Mouse (Mus musculus): ENCODE data around the gene Dqx1. TPM values are rescaled to one million over a fixed set of nuclear protein-coding genes. Genes with fewer than 3 reads are reported as not detected.

The Dqx1 gene
- polyA plus RNA-seq, 1 experiment = 48.6 TPM

DNA sequence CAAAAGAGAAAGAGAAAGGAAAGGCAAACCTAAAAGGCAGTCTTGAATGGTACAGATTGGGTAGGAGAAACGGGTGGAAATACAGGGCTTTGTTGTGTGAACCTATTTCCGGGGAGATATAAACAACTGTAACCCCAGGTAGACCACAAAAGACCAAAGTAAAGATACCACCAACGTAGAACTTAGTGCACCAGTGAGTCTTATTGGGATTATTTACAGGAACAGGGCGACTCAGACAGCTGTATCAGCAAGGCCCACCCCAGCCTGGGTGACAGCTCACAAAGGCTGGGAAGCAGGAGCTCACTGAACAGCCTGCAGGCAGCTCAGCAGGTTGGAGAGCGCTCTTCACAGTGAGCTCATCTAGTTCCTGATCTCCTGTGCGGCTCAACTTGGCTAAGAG lies 38.3 kb downstream of the Dqx1 start:
- TF ChIP-seq CTCF (IDR thresholded peaks at IDR 0.05; ENCODE audit: extremely low read depth, insufficient read length, insufficient replicate concordance, low read depth, low read length) (no peak), POLR2A (IDR thresholded peaks at IDR 0.05; ENCODE audit: low read depth, low read length) (no peak)
- no peak overlapping the region for H3K4me3 ChIP-seq (ENCODE audit: low read depth, low read length)
- H3K27me3 ChIP-seq (ENCODE audit: control insufficient read depth, insufficient read depth, low read length) = no peaks in the 10 kb centered on the region
- H3K4me1 ChIP-seq (ENCODE audit: control insufficient read depth, insufficient read depth, insufficient read length, low read length) = peaks cover 4% of the 10 kb centered on the region; the same call in 1 of the 2 replicates
- 77% methylated on average over 6 of the region's 6 CpGs for WGBS
- H3K27ac ChIP-seq (ENCODE audit: insufficient read depth, low read depth, low read length) = no peak overlapping the region
- H3K36me3 ChIP-seq (ENCODE audit: control insufficient read depth, insufficient read depth, low read length) = no peaks in the 10 kb centered on the region

DNA sequence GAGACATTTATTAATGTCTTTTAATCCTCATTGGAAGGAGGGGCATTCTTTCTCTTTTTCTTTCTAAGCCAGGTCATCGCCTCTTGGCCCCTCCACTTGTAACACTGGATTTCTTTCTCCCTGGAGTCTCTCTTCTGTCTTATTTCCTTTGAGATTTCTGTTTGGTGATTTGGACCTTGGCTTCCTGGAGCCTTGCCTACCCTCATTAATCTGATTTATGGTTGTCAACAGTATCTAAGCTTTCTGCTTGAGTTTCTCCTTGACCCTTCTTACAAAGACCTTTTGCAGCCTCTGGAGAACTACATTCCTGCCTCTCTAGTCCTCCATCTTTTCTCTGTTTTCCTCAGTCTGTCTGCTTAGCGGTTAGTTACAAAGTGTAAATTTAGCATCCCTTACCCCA lies 40.8 kb downstream of the Dqx1 start:
- TF ChIP-seq POLR2A (IDR thresholded peaks at IDR 0.05; ENCODE audit: low read depth, low read length) (no peak), CTCF (IDR thresholded peaks at IDR 0.05; ENCODE audit: extremely low read depth, insufficient read length, insufficient replicate concordance, low read depth, low read length) (no peak)
- H3K36me3 ChIP-seq (ENCODE audit: control insufficient read depth, insufficient read depth, low read length) = no peaks in the 10 kb centered on the region
- H3K4me3 ChIP-seq (ENCODE audit: low read depth, low read length) = no peak overlapping the region
- H3K27ac ChIP-seq (ENCODE audit: insufficient read depth, low read depth, low read length) = no peak overlapping the region; the same call in 1 of the 2 replicates
- H3K4me1 ChIP-seq (ENCODE audit: control insufficient read depth, insufficient read depth, insufficient read length, low read length) = peaks cover 11% of the 10 kb centered on the region
- no peaks in the 10 kb centered on the region for H3K27me3 ChIP-seq (ENCODE audit: control insufficient read depth, insufficient read depth, low read length)
- 31% methylated on average over 2 of the region's 2 CpGs for WGBS

DNA sequence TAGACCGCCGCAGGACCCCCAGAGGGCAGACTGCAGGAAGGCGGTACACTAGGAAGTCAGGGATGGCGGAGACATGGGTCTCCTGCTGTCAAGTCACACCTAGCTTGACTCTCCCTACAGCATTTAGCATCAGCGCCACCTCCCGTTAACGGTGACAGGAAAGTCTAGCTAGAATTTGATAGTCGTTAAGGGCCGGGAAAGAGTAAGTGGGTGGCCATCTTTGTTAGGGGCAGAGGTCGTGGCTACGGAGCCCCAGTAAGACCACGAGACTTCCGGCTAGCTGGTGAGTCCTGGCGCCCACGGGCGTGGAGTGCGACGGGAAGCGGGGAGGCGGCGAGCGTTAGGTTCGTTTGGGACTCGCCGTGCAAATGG lies 43.7 kb downstream of the Dqx1 start, which contains the start of the genes Ccdc142 and Gm42688:
Ccdc142 (plus strand) TSS at position 286 of the 372 bp plus-strand sequence.
Gm42688 (plus strand) TSS at position 302 of the 372 bp plus-strand sequence.
- Histone ChIP-seq H3K4me3 (ENCODE audit: low read depth, low read length) (peak within 1 kb of the TSS; percentile 86), H3K27ac (ENCODE audit: insufficient read depth, low read depth, low read length) (peak within 1 kb of the TSS; percentile 77), H3K4me1 (ENCODE audit: control insufficient read depth, insufficient read depth, insufficient read length, low read length) (peaks cover 13% of the 10 kb centered on the region), H3K36me3 (ENCODE audit: control insufficient read depth, insufficient read depth, low read length) (peaks cover 2% of the 10 kb centered on the region; the same call in 1 of the 2 replicates), H3K27me3 (ENCODE audit: control insufficient read depth, insufficient read depth, low read length) (no peaks in the 10 kb centered on the region)
- TF ChIP-seq POLR2A (IDR thresholded peaks at IDR 0.05; ENCODE audit: low read depth, low read length) (peak; percentile 47; the same call in 1 of the 2 replicates), CTCF (IDR thresholded peaks at IDR 0.05; ENCODE audit: extremely low read depth, insufficient read length, insufficient replicate concordance, low read depth, low read length) (peak; percentile 53; the same call in 1 of the 2 replicates)
- under 1% methylated on average over 25 of the region's 25 CpGs for WGBS

DNA sequence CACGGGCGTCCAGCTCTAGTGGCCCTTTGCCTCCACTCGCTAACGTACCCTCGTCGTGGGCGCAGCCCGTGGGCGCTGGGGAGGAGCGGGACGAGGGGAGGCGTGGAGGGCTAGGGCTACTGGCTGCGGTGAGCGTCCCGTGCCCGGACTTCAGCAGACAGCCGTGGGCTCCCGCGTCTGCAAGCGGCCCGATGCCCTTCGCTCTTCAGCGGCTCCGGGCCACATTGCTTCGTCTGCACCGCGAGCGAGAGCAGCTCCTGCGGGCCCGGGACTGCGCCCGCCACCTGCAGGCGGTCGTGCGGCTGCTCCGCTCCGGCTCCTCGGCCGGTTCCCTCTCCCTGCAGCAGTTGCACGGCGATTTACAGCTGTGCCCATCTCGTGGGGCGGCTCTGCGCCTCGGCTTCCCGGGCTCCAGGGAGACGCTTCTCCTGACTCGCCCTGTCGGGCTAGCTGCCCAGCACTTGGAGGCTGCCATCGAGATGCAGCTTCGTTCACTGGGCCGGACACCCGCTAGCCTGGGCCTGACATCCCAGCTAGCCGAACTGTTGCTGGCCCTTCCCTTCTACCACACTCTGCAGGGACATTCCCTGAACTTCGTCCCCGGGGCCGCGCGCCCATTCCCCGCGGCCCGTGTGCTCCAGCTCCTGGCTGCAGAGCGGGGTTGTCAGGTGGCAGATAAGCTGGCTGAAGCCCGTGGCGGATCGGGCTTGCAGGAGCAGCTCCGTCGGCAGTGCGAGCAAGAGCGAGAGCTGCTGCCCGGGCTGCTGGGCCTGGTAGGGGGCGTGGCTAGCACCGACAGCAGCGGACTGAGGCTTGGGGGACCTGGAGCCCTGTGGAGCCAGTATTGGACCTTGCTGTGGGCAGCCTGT lies 44.3 kb downstream of the Dqx1 start:
- TF ChIP-seq POLR2A (IDR thresholded peaks at IDR 0.05; ENCODE audit: low read depth, low read length) (peak; percentile 31; the same call in 1 of the 2 replicates), CTCF (IDR thresholded peaks at IDR 0.05; ENCODE audit: extremely low read depth, insufficient read length, insufficient replicate concordance, low read depth, low read length) (peak; percentile 31; the same call in 1 of the 2 replicates)
- under 1% methylated on average over 73 of the region's 74 CpGs for WGBS
- H3K4me1 ChIP-seq (ENCODE audit: control insufficient read depth, insufficient read depth, insufficient read length, low read length) = peaks cover 13% of the 10 kb centered on the region
- H3K27ac ChIP-seq (ENCODE audit: insufficient read depth, low read depth, low read length) = peak overlapping the region; percentile 77
- H3K27me3 ChIP-seq (ENCODE audit: control insufficient read depth, insufficient read depth, low read length) = no peaks in the 10 kb centered on the region
- H3K36me3 ChIP-seq (ENCODE audit: control insufficient read depth, insufficient read depth, low read length) = peaks cover 3% of the 10 kb centered on the region; the same call in 1 of the 2 replicates
- peak overlapping the region; percentile 86 for H3K4me3 ChIP-seq (ENCODE audit: low read depth, low read length)

DNA sequence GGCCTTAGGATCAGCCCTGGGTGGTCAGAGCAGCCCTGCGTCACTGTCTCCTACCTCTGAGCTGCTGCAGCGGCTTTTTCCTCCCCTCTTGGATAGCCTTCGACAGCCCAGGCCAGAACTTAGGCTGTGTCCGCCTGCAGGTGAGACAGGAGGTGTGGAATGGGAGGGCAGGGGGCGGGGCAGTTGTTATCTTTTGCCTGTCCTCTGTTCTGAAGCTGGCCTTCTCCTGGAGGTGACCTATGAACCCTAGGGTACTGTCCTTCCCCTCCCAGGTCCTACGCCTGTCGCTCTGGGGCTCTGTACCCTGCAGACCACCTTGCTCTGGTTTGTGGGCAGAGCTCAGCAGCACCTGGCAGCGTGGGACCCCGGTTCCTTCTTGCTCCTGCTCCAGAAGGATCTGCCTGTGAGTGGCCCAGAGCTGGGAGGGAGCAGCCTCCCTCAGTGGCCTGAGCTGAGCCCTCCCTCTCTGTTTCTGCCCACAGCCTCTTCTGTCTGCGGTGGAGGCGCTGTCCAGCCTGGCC lies 45.5 kb downstream of the Dqx1 start:
- Histone ChIP-seq H3K27me3 (ENCODE audit: control insufficient read depth, insufficient read depth, low read length) (no peaks in the 10 kb centered on the region), H3K36me3 (ENCODE audit: control insufficient read depth, insufficient read depth, low read length) (peaks cover 5% of the 10 kb centered on the region; the same call in 1 of the 2 replicates), H3K4me1 (ENCODE audit: control insufficient read depth, insufficient read depth, insufficient read length, low read length) (peaks cover 19% of the 10 kb centered on the region), H3K4me3 (ENCODE audit: low read depth, low read length) (peak overlapping the region; percentile 86), H3K27ac (ENCODE audit: insufficient read depth, low read depth, low read length) (peak overlapping the region; percentile 77)
- WGBS = 44% methylated on average over 11 of the region's 11 CpGs
- TF ChIP-seq POLR2A (IDR thresholded peaks at IDR 0.05; ENCODE audit: low read depth, low read length) (peak; percentile 8; the same call in 1 of the 2 replicates), CTCF (IDR thresholded peaks at IDR 0.05; ENCODE audit: extremely low read depth, insufficient read length, insufficient replicate concordance, low read depth, low read length) (peak; percentile 7; the same call in 1 of the 2 replicates)

DNA sequence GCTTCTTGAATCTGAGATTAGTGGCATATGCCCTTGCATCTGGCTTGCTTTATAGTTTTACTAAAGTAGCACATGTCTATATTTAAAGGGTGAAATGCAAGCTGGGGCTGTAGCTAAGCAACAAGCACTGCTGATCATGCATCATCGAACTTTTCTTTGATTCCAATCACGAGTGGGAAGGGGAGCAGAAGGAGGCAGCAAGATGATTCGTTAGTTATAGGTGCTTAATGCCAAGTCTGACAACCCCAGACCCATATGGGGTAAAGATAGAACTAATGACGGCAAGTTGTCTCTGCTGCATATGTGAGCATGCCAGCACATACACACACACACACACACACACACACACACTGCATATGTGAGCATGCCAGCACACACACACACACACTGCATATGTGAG lies 46.5 kb downstream of the Dqx1 start:
- Histone ChIP-seq H3K4me1 (ENCODE audit: control insufficient read depth, insufficient read depth, insufficient read length, low read length) (peaks cover 19% of the 10 kb centered on the region), H3K36me3 (ENCODE audit: control insufficient read depth, insufficient read depth, low read length) (peaks cover 5% of the 10 kb centered on the region; the same call in 1 of the 2 replicates), H3K27ac (ENCODE audit: insufficient read depth, low read depth, low read length) (no peak overlapping the region), H3K27me3 (ENCODE audit: control insufficient read depth, insufficient read depth, low read length) (no peaks in the 10 kb centered on the region), H3K4me3 (ENCODE audit: low read depth, low read length) (no peak overlapping the region)
- WGBS = 86% methylated on average over 4 of the region's 4 CpGs
- TF ChIP-seq POLR2A (IDR thresholded peaks at IDR 0.05; ENCODE audit: low read depth, low read length) = no peak
- TF ChIP-seq CTCF (IDR thresholded peaks at IDR 0.05; ENCODE audit: extremely low read depth, insufficient read length, insufficient replicate concordance, low read depth, low read length) = no peak

All from small intestine, adult 2 months (tissue).